Mouse (Mus musculus) left cerebral cortex, postnatal 4 days (tissue): ENCODE measurements at regions not wholly inside any gene's neighbourhood (a gene's known extent, or its start where the extent isn't known, plus 50 kb on each side); places are given as distances from the start of the nearest gene placed in this dataset.

Experiments used
- DNase-seq: peaks from one replicate; pipeline ENCODE4 v3.0.0-alpha.2; 2022
- intact Hi-C: fragments of 180-260 bp; cut with DNase I; formaldehyde crosslinking; loops from one replicate; pipeline ENCODE4 v1.15.1; 2025

GRCm38 (mm10) chr11:44021638-44022037 lies 120.6 kb upstream of the Adra1b start:
- DNase-seq = peak; percentile 13
- intact Hi-C loops = no loop called here

DNA sequence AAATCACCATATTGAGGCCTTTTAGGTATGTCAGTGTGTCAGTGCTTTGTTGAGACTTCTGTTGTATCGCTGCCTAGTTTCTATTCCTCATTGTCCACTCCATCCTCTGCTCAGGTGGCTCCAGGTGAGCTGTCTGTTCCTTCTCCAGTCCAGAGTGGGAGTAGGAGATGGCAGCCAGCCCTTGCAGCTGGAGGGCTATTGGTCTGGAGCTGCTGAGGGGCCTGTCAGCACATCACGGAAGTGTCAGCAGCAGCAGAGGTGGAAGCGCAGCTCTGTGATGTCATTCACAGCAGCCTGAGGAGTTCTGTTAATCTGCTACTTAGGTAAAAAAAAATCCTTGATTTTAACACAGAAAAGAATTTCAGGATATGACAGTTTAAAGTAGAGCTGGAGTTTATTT lies 126.0 kb upstream of the Adra1b start:
- DNase-seq = no peak

GRCm38 (mm10) chr11:44046083-44046482 lies 145.1 kb upstream of the Adra1b start:
- intact Hi-C loops = no loop called here
- no peak for DNase-seq

More for the DNA sequence above, 126.0 kb upstream of the Adra1b start:
- intact Hi-C loops = no loop called here

GRCm38 (mm10) chr11:44049253-44049976 lies 148.4 kb upstream of the Adra1b start:
- intact Hi-C loops = no loop called here
- DNase-seq = no peak

DNA sequence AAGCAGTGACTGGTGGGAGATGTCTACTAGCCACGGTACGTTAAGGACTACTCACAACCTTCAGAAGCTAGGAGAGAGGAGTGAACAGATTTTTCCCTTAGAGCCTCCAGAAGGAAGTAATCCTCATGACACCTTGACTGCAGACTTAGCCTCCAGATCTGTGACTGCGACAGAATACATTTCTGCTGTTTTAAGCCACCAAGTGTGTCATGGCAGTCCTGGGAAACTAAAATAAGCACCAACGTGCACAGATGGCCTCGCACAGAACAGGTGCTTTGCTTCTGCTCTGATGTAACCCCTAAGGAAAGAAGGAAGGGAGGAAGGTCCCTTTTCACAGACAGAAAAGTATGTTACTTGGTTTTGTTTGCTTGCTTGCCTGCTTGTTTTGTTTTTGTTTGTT lies 151.5 kb upstream of the Adra1b start:
- intact Hi-C loops = no loop called here

GRCm38 (mm10) chr11:44062446-44062845 lies 161.4 kb upstream of the Adra1b start:
- intact Hi-C loops = no loop called here
- no peak for DNase-seq

More for the DNA sequence above, 151.5 kb upstream of the Adra1b start:
- no peak for DNase-seq

DNA sequence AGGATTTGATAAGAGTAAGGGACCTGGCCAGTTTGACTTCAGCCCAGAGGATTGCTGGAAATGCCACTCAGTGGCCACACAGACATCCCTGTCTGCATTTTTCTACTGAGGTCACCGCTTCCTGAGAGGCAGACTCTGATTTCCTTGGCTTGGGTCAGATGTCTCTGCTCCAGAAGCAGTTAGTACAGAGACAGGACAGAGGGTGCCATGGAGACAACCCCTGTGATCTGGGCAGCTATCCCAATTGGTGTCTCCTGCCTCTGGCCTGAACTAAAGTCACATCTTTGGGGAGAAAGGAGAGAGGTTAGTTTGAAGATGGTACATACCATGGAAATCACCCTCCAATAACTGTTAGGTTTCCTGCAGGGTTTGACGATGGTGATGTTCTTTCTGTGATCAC lies 165.2 kb upstream of the Adra1b start:
- DNase-seq = peak; percentile 19
- intact Hi-C loops = no loop called here

- peak; percentile 11 for DNase-seq
- intact Hi-C loops = no loop called here
These were observed 182.7 kb upstream of the Adra1b start for GRCm38 (mm10) chr11:44083716-44084115.

- DNase-seq = no peak
- intact Hi-C loops = no loop called here
These were observed 185.9 kb upstream of the Adra1b start for GRCm38 (mm10) chr11:44086951-44087350.

DNA sequence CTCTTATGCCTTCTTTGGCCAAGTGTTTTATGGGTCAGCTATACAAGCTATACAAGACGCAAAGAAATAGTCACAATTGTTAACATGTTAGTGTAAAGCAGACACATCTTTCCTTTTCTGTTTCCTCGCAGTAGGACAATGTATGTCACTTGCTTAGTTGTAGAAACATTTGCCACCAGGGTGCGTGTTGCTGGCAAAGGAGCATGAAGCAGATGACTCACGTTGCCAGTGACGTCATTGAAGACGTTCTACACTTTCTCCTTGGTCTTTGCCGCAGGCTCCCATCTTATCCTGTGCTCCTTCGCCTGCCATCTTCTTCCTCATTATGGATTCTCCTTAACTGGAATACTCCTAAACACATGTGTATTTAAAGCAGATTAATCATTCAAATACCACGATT lies 188.5 kb upstream of the Adra1b start:
- intact Hi-C loops = no loop called here
- DNase-seq = no peak

DNA sequence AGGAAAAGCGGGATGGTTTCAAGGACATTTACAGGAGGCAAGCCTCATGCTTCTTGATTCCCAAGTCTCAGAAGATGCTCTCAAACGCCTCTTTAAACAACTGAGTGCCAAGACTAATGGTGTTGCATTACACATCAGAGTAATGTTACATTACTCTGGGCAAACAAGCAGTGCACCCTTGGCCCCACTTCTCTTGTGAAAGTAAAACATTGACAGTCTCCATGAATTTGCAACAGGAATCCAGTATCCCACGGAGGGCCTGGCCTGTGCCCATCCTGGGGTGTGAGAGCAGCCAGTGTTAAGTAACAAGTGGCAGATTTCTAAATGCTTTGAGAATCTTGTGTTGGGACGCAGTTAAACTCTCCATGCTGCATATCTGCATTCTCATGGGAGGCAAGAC lies 194.3 kb upstream of the Adra1b start:
- DNase-seq = no peak
- intact Hi-C loops = no loop called here

DNA sequence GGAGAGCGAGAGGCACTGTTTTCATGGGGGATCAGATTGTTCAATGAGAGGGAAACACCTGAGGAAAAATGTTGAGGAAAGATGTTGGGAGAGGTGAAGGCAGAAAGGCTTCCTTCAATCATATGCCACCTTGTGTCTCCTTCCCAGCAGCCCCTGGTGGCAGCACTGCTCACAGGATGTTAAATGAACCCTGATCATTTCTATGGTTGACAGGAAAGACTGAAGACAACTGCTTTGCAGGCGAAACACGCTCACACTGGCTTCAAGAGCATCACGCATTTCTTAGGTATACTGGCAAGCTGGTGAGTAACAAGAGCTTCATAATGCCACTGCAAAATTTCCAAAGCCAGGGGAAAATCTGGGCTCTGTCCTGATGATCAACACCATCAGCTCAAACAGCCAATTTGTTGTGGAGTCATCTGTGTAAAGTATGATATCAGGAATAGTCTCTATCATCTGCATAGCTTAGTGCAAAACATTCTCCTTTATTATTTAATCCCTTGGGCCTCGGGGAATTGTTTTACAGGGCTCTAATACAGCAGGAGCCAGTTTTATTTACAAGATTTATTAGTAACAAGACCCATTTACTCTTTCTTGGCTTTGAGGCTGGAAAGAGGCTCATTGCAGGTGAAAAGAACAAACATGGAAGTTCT lies 202.3 kb upstream of the Adra1b start:
- intact Hi-C loops = no loop called here

DNA sequence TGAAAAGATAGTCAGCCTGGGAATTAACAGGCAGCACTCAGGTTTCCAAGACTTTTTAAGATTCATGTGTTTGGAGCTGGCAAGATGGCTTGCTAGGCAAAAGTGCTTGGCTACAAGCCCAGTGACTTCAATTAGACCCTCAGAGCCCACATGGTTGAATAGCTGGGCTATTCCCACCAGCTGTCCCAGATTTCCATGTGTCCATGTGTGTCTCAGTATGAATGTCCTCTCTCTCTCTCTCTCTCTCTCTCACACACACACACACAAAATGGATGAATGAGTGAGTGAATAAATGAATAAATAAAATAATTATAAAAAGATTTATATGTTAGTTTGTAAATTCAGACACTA lies 202.8 kb upstream of the Adra1b start:
- intact Hi-C loops = no loop called here
- DNase-seq = peak; percentile 77

More for the DNA sequence above, 202.3 kb upstream of the Adra1b start:
- no peak for DNase-seq

- DNase-seq = no peak
- intact Hi-C loops = no loop called here
These were observed 205.2 kb upstream of the Adra1b start for GRCm38 (mm10) chr11:44106231-44106630.

DNA sequence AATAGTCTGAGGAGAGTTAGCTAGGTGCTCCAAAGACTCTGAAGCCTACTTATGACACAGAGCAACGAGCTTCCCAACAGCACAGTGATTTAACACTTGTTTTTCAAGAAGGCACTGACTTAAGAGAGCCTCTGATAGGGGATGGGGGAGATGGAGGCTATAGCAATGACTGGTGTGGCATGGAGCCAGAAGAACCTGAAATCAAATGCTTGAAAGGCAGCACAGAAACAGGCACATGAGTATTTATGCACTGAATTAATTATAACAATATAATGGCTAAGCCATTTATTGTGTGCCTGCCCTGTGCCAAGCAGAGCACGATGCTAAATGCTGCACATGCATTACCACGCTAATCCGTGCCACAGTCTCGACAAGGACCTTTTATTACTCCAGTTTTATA lies 210.5 kb upstream of the Adra1b start:
- intact Hi-C loops = no loop called here
- DNase-seq = no peak

DNA sequence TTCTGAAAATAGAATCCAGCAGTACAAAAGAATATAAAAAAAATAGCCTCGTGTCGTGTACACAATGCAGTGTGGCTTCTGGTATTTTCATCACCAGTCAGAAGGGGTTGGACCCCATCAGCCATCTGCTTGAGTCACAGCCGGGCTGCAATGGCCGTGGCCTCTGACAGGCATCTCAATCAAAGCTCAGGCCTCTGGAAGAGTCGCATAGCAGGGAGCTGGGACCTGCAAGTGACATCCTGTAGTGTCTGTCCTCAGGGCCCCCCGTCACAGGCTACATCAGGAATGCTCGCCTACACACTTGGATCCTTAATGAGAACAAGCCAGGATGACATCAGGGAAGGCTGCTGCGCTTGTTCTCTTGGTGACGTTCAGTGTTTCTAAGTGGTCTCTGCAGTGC lies 226.1 kb upstream of the Adra1b start:
- intact Hi-C loops = no loop called here

GRCm38 (mm10) chr11:44128481-44128880 lies 227.5 kb upstream of the Adra1b start:
- intact Hi-C loops = no loop called here
- DNase-seq = no peak

More for the DNA sequence above, 226.1 kb upstream of the Adra1b start:
- no peak for DNase-seq

DNA sequence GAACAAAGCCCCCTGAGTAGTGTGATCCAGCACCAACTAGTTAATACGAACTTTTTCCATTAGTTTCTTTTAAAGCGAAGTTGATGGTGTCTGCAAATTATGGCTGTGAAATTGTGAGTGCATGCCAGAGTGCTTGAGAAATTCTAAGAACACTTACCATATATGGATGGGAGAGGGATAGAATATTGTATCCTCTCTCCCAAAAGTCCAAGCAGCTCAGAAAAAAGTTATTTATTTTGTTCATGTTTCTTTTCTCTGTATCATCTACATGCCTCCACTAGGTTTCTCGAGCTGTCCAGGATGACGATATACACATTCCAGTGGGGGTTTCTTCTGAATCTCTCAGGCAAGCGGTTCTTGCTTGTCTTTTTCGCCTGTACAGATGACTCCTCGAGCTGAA lies 232.2 kb upstream of the Adra1b start:
- no peak for DNase-seq
- intact Hi-C loops = no loop called here

- DNase-seq = no peak
- intact Hi-C loops = no loop called here
These were observed 235.0 kb upstream of the Adra1b start for GRCm38 (mm10) chr11:44136024-44136423.

DNA sequence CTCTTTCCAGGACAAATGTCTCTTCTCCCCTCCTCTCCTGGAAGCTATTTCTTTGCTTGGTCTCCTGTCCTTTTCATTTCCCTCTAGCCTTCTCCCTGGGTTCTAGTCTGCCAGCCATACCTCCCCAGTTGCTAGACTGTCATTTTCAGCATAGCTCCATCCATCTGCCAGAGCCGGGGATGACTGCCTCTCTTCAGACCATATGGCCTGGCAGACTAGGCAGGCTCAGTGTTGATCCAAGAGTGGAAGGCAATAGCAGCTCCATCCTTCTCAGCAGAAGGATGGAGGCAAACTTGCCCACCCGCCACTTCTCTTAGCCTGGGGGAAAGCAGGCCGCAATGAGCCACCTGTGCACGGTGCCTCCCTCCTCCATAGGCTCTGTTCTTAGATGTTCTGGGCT lies 242.0 kb upstream of the Adra1b start:
- intact Hi-C loops = no loop called here
- no peak for DNase-seq

DNA sequence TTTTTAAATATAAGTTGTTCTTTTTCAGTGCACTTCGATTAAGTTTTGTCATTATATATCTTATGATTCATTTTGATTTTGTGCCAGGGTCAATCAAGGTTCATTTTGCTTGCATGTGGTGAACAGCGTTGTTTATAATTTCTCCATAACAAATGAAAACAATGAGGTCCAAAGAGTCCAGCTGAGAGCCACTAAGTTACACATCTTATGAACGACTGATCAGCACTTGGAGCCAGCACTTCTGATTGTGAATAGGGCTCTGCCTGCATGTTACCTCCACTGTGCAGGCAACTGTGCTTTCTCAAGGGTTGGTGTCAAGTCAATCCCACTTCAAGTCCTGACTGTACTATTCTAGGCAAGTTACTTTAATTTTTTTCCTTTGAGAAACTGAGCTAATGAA lies 243.5 kb upstream of the Adra1b start:
- no peak for DNase-seq
- intact Hi-C loops = no loop called here

DNA sequence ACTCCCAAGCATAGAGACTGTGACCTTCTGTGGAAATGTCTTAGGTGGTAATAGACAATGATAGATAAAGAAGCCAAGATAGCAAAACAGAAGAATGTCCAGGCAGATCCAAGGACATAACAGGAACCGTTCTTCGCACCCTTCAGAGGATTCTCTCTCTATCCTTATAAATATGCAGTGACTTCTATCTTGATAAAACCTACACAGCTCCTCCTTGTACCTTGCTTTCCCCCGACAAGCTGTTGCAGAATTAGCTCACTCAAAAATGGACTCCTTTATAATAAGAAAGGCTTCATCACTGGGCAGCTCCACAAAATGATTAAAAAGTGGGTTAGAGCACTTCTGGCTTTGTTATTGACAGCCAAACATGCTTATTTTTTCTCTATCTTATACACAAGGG lies 245.4 kb upstream of the Adra1b start:
- no peak for DNase-seq
- intact Hi-C loops = no loop called here

- DNase-seq = no peak
- intact Hi-C loops = no loop called here
These were observed 246.3 kb upstream of the Il12b start for GRCm38 (mm10) chr11:44153576-44153975.
